Mouse (Mus musculus) lung, postnatal 0 days (tissue): Measurements from ENCODE around the gene Ints1.
A peak's percentile ranks its signal among the peaks of the same experiment; 100 is the strongest.

Source experiments
- CTCF ChIP-seq: IDR thresholded peaks from 2 replicates; pipeline ENCODE4 v1.5.1; 2016; ENCODE audit warnings: antibody characterized with exemption, mild to moderate bottlenecking
- EP300 ChIP-seq: IDR thresholded peaks from 2 replicates; pipeline ENCODE4 v1.6.1; 2016; ENCODE audit warnings: antibody characterized with exemption, mild to moderate bottlenecking, control low read depth

DNA sequence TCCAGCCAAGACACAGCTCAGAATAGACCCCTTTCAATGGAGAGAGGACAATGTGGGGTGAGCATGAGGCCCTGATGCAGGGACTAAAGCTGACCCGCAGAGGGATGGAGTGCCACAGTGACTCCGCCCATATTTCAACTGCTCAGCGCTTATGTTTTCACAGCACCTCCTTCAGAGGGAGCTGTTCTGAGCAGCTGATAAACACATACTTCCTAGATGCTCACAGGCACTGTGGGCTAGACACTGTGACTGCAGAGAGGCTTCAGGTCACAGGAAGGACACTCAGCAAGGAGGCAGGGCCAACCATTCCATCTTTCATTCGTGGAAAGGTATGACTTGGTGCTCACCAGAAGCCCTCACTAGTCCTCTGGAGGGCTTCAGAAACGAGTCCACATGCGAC is 52.8 kb downstream of the Ints1 start:
- TF ChIP-seq CTCF (peak; percentile 51), EP300 (no peak)
